Mouse (Mus musculus): ENCODE measurements at regions not wholly inside any gene's neighbourhood (a gene's known extent, or its start where the extent isn't known, plus 50 kb on each side); places are given as distances from the start of the nearest gene placed in this dataset.
"Not testable (repeated sequence)": the region's sequence is repeated elsewhere in the genome, so short reads cannot be mapped to it uniquely, and the experiment has no call there.

DNA sequence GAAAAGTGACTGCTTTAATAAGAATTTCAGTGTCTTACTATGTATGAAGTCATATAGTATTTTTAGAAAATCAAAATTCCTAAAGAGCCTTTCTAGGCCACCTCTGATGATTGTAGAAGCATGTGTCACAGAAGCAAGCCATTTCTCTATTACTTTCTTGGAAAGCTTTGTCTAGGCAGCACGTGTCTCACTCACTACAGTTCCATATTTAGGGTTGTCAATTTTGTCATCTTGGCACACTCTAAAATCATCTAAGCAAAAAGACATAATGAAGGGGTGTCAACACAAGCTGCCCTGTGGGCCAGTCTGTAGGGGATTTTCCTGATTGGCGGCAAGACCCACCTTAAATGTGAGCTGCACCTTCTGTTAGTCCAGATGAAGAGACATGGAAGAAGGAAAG, 723.1 kb upstream of the Brinp1 start:
- H3K4me1 ChIP-seq (ENCODE audit: control insufficient read depth, insufficient read depth, low read length): no peaks in the 10 kb centered on the region
- no peak overlapping the region for H3K27ac ChIP-seq (ENCODE audit: low read length)
- no peak overlapping the region for H3K4me2 ChIP-seq (ENCODE audit: low read depth, low read length)
- no peak overlapping the region for H3K4me3 ChIP-seq (ENCODE audit: low read length)
- H3K27me3 ChIP-seq (replicated peaks; ENCODE audit: control insufficient read depth, insufficient read depth, low read length): no peaks in the 10 kb centered on the region
- WGBS: 83% methylated on average over 2 of the region's 2 CpGs
- ATAC-seq: no peak
- H3K36me3 ChIP-seq (ENCODE audit: control insufficient read depth, insufficient read depth, low read length): no peaks in the 10 kb centered on the region
- no peak overlapping the region for H3K9ac ChIP-seq (ENCODE audit: low read depth, low read length)
- no peaks in the 10 kb centered on the region for H3K9me3 ChIP-seq (ENCODE audit: control insufficient read depth, low read length)

DNA sequence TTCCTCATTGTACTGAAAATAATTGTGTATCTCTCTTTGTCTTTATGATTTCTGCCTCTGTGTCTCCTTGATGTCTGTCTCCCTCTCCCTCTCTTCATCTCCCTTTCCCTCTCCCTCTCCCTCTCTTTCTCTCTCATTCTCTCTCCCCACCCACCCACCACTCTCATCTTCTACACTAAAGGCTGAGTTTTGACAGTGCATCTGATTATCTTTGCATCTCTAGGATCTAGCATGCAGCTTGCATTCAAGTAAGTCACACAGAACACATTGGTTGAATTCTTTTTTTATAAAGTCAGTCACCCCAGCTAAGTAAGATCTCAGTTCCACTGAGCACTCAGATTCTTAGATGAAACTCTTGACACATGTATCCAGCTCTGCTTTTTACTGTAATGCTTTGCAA, 719.3 kb upstream of the Brinp1 start:
- H3K27ac ChIP-seq (ENCODE audit: low read length): no peak overlapping the region

DNA sequence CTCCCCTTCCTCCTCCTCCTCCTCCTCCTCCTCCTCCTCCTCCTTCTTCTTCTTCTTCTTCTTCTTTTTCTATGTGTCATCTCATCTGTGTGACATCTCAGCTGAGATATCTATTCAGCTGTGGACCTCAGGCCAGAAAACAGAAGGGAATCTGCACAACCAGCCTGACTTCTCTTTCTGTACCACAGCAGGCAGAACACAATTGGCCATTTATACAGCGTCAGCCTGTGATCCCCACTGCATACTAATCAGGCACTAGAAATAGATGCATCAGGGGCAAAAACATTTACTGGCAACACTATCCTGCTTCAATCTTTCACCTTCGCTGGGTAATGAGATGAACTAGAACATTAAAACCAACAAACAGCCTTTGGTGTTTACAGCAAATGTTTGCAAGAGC, 674.7 kb upstream of the Brinp1 start:
- Histone ChIP-seq H3K9me3 (ENCODE audit: control insufficient read depth, low read length) (no peaks in the 10 kb centered on the region), H3K27me3 (replicated peaks; ENCODE audit: control insufficient read depth, insufficient read depth, low read length) (no peaks in the 10 kb centered on the region), H3K27ac (ENCODE audit: low read length) (no peak overlapping the region), H3K4me2 (ENCODE audit: low read depth, low read length) (no peak overlapping the region), H3K4me3 (ENCODE audit: low read length) (no peak overlapping the region), H3K4me1 (ENCODE audit: control insufficient read depth, insufficient read depth, low read length) (no peaks in the 10 kb centered on the region), H3K9ac (ENCODE audit: low read depth, low read length) (no peak overlapping the region), H3K36me3 (ENCODE audit: control insufficient read depth, insufficient read depth, low read length) (no peaks in the 10 kb centered on the region)
- WGBS: 66% methylated on average over 2 of the region's 2 CpGs
- no peak for ATAC-seq

More for the DNA sequence above, 719.3 kb upstream of the Brinp1 start:
- no peaks in the 10 kb centered on the region for H3K4me1 ChIP-seq (ENCODE audit: control insufficient read depth, insufficient read depth, low read length)
- ATAC-seq: no peak
- H3K9ac ChIP-seq (ENCODE audit: low read depth, low read length): no peak overlapping the region
- H3K36me3 ChIP-seq (ENCODE audit: control insufficient read depth, insufficient read depth, low read length): no peaks in the 10 kb centered on the region
- no peak overlapping the region for H3K4me2 ChIP-seq (ENCODE audit: low read depth, low read length)
- no peaks in the 10 kb centered on the region for H3K27me3 ChIP-seq (replicated peaks; ENCODE audit: control insufficient read depth, insufficient read depth, low read length)
- no peaks in the 10 kb centered on the region for H3K9me3 ChIP-seq (ENCODE audit: control insufficient read depth, low read length)
- H3K4me3 ChIP-seq (ENCODE audit: low read length): no peak overlapping the region

DNA sequence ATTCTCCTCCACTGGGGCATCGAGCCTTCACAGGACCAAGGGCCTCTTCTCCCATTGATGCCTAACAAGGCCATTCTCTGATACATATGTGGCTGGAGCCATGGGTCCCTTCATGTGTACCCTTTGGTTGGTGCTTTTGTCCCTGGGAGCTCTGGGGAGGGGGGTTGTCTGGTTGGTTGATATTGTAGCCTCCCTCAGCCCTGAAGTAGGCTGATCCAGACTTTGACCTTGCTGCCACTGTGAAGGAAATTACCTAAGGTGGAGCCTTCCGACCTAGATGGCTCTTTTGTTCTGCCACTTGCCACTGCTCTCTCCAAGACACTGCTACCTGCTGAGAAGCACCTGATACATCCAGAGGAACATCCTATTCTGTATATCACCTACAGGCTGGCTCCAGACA, 672.2 kb upstream of the Brinp1 start:
- not testable (repeated sequence) for ATAC-seq; H3K36me3 ChIP-seq (ENCODE audit: control insufficient read depth, insufficient read depth, low read length)
- 72% methylated on average over 2 of the region's 2 CpGs for WGBS

DNA sequence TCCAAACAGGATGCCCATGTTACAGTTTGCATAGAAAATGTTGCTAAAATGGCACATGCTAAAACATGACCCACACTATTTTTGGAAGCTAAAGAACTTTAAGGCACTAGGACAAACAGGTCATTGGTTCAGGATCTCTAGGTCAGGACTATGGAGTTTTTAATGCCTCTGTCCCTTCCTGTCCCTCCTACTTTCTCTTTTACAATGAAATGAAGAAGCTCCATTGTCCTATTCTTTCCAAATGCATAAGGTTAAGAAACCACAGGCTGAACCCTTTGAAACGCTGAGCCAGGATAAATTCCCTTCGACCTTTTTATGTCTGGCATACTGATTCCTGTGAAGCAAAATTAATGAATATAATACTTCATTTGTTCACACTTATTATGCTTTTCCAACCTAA, 671.6 kb upstream of the Brinp1 start:
- H3K9ac ChIP-seq (ENCODE audit: low read depth, low read length): no peak overlapping the region
- H3K4me2 ChIP-seq (ENCODE audit: low read depth, low read length): no peak overlapping the region
- WGBS: 81% methylated on average over 2 of the region's 2 CpGs
- H3K9me3 ChIP-seq (ENCODE audit: control insufficient read depth, low read length): no peaks in the 10 kb centered on the region
- no peak overlapping the region for H3K27ac ChIP-seq (ENCODE audit: low read length)
- no peak for ATAC-seq
- no peaks in the 10 kb centered on the region for H3K36me3 ChIP-seq (ENCODE audit: control insufficient read depth, insufficient read depth, low read length)
- H3K4me1 ChIP-seq (ENCODE audit: control insufficient read depth, insufficient read depth, low read length): no peaks in the 10 kb centered on the region
- no peaks in the 10 kb centered on the region for H3K27me3 ChIP-seq (replicated peaks; ENCODE audit: control insufficient read depth, insufficient read depth, low read length)
- H3K4me3 ChIP-seq (ENCODE audit: low read length): no peak overlapping the region

More for the DNA sequence above, 672.2 kb upstream of the Brinp1 start:
- not testable (repeated sequence) for H3K9me3 ChIP-seq (ENCODE audit: control insufficient read depth, low read length); H3K4me1 ChIP-seq (ENCODE audit: control insufficient read depth, insufficient read depth, low read length); H3K9ac ChIP-seq (ENCODE audit: low read depth, low read length); H3K27me3 ChIP-seq (replicated peaks; ENCODE audit: control insufficient read depth, insufficient read depth, low read length); H3K4me2 ChIP-seq (ENCODE audit: low read depth, low read length); H3K4me3 ChIP-seq (ENCODE audit: low read length); H3K27ac ChIP-seq (ENCODE audit: low read length)

DNA sequence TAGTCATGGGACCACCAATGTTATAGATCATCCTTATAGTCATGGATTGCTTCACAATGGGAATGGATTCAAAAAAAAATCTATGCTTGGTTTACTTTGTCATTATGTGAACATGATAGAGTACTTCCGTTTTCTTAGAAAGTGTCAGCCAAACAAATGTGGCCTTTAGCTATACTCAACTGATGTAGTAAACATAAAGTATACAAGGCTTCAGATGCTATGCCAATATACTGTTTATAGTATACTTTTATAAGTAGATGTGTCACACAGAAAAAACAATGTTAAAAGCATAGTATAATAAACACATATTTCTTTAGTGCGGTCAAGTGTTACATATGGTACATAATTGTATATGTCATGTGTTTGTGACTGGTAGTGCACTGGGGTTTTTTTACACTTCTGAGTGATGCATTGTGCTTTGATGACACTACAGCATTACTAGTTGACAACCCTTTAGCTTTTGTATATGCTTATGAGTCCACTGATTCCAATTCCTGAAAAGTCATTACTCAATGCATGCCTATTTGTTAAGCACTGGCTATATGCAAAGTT, 666.9 kb upstream of the Brinp1 start:
- H3K36me3 ChIP-seq (ENCODE audit: control insufficient read depth, insufficient read depth, low read length): no peaks in the 10 kb centered on the region
- no peak for ATAC-seq
- no peaks in the 10 kb centered on the region for H3K27me3 ChIP-seq (replicated peaks; ENCODE audit: control insufficient read depth, insufficient read depth, low read length)
- H3K4me2 ChIP-seq (ENCODE audit: low read depth, low read length): no peak overlapping the region
- no peak overlapping the region for H3K4me3 ChIP-seq (ENCODE audit: low read length)
- 72% methylated on average over 2 of the region's 2 CpGs for WGBS
- H3K4me1 ChIP-seq (ENCODE audit: control insufficient read depth, insufficient read depth, low read length): no peaks in the 10 kb centered on the region
- H3K27ac ChIP-seq (ENCODE audit: low read length): no peak overlapping the region
- no peak overlapping the region for H3K9ac ChIP-seq (ENCODE audit: low read depth, low read length)
- no peaks in the 10 kb centered on the region for H3K9me3 ChIP-seq (ENCODE audit: control insufficient read depth, low read length)

DNA sequence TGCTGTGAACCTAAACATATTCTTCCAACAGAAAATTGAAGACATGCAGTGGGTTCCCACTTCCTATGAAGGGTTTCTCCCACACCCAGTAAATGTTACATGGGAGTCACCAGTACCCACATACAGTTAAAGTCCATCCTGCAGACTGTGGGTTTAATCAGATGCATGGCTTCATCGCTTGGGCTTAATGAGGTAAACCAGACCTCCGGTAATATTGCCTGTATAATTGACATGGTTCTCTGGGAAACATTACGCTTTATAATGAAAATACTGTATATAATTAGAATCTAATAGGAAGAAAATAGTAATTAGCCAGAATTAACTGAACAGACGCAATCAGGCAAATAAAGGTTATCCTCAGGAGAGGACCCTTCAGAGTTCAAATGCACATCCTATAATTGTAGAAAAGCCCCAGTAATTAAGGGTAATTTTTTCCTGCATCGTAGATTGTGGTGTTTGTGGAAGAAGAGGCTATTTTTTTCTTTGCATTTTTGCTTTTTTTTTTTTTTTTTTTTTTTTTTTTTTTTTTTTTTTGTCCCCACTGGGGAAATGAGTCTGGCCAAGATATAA, 664.0 kb upstream of the Brinp1 start:
- H3K27ac ChIP-seq (ENCODE audit: low read length): no peak overlapping the region
- H3K9me3 ChIP-seq (ENCODE audit: control insufficient read depth, low read length): no peaks in the 10 kb centered on the region
- ATAC-seq: no peak
- H3K36me3 ChIP-seq (ENCODE audit: control insufficient read depth, insufficient read depth, low read length): no peaks in the 10 kb centered on the region
- H3K4me2 ChIP-seq (ENCODE audit: low read depth, low read length): no peak overlapping the region
- H3K4me1 ChIP-seq (ENCODE audit: control insufficient read depth, insufficient read depth, low read length): no peaks in the 10 kb centered on the region
- H3K4me3 ChIP-seq (ENCODE audit: low read length): no peak overlapping the region
- 87% methylated on average over 5 of the region's 5 CpGs for WGBS
- H3K9ac ChIP-seq (ENCODE audit: low read depth, low read length): no peak overlapping the region
- no peaks in the 10 kb centered on the region for H3K27me3 ChIP-seq (replicated peaks; ENCODE audit: control insufficient read depth, insufficient read depth, low read length)

DNA sequence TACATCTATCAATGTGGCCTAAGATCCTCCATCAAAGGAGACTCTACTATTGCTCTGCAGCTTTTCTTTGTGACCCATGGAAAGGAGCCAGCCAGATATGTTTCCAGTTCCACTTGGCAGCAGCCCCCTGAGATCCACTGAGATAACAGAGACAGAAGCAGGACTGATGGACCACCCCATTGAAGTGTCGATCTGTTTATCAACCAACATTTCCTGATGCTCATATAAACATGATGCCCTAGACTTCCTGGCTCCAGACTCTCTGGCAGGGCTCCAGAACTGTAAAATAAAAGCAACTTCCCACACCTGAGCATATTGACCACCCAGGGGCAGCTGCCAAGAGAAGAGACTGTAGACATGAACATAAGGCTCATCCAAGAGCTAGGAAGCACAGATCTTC, 660.7 kb upstream of the Brinp1 start:
- Histone ChIP-seq H3K4me2 (ENCODE audit: low read depth, low read length) (no peak overlapping the region), H3K4me1 (ENCODE audit: control insufficient read depth, insufficient read depth, low read length) (no peaks in the 10 kb centered on the region), H3K9me3 (ENCODE audit: control insufficient read depth, low read length) (no peaks in the 10 kb centered on the region), H3K36me3 (ENCODE audit: control insufficient read depth, insufficient read depth, low read length) (no peaks in the 10 kb centered on the region), H3K9ac (ENCODE audit: low read depth, low read length) (no peak overlapping the region), H3K27ac (ENCODE audit: low read length) (no peak overlapping the region), H3K4me3 (ENCODE audit: low read length) (no peak overlapping the region), H3K27me3 (replicated peaks; ENCODE audit: control insufficient read depth, insufficient read depth, low read length) (no peaks in the 10 kb centered on the region)
- 69% methylated on average over 1 of the region's 1 CpGs for WGBS
- no peak for ATAC-seq

DNA sequence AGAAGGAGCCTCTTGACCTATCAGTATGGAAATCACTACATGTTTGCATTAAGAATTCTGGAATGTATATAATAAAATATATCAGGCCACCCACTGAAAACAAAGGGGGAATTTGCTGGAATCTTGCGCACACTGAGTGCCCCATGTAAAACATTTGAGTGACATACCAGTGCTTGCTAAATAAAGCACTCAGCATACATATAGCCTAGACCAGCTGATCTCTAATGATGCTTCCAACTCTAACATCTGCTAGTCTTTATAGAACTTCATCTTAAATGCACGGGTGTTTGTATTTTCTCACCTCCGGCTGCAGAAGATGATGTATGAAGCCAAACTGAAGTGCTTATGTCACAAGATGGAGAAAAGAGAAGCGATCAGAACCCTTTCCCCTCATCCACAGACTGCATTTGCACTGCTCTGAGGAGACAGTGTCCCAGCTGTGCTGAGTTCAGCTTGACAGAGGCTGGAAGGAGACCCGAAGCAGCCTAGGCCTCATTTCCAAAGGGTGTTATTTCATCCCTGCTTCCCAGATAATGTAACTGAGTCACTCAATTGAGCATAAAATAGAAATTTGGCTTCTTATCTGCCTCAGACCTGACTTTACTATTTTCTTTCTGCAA, 657.6 kb upstream of the Brinp1 start:
- Histone ChIP-seq H3K4me1 (ENCODE audit: control insufficient read depth, insufficient read depth, low read length) (no peaks in the 10 kb centered on the region), H3K4me3 (ENCODE audit: low read length) (no peak overlapping the region), H3K27ac (ENCODE audit: low read length) (no peak overlapping the region), H3K9ac (ENCODE audit: low read depth, low read length) (no peak overlapping the region), H3K27me3 (replicated peaks; ENCODE audit: control insufficient read depth, insufficient read depth, low read length) (no peaks in the 10 kb centered on the region), H3K4me2 (ENCODE audit: low read depth, low read length) (no peak overlapping the region), H3K9me3 (ENCODE audit: control insufficient read depth, low read length) (no peaks in the 10 kb centered on the region), H3K36me3 (ENCODE audit: control insufficient read depth, insufficient read depth, low read length) (no peaks in the 10 kb centered on the region)
- ATAC-seq: 0 out of 2 replicates have a peak, but pooled peaks have one; percentile 36
- 58% methylated on average over 5 of the region's 5 CpGs for WGBS

DNA sequence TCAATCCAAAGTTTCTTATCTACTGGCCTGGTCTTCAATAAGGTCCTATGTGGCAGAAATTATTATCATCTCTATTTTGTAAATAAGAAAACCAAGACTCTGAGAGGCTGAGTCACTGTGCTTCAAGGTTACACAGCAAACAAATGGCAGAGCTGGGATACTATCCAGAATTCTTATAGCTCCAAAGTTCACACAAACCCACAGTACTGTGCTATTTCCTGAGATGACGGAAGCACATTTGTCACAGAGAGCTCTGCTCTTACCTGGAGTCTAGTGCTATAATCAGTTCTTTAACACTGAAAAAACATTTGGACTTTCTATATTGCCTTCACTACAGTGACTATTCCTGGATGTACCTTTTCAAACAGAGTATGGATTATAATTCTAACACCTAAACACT, 654.7 kb upstream of the Brinp1 start:
- WGBS: 71% methylated on average over 1 of the region's 1 CpGs
- Histone ChIP-seq H3K4me1 (ENCODE audit: control insufficient read depth, insufficient read depth, low read length) (no peaks in the 10 kb centered on the region), H3K27ac (ENCODE audit: low read length) (no peak overlapping the region), H3K27me3 (replicated peaks; ENCODE audit: control insufficient read depth, insufficient read depth, low read length) (no peaks in the 10 kb centered on the region), H3K9me3 (ENCODE audit: control insufficient read depth, low read length) (no peaks in the 10 kb centered on the region), H3K36me3 (ENCODE audit: control insufficient read depth, insufficient read depth, low read length) (no peaks in the 10 kb centered on the region), H3K9ac (ENCODE audit: low read depth, low read length) (no peak overlapping the region), H3K4me3 (ENCODE audit: low read length) (no peak overlapping the region), H3K4me2 (ENCODE audit: low read depth, low read length) (no peak overlapping the region)
- ATAC-seq: peak; percentile 40; the same call in 1 of the 2 replicates
